Comparison of ENCODE assay signal across 28 mouse cellular contexts in the genomic region with DNA sequence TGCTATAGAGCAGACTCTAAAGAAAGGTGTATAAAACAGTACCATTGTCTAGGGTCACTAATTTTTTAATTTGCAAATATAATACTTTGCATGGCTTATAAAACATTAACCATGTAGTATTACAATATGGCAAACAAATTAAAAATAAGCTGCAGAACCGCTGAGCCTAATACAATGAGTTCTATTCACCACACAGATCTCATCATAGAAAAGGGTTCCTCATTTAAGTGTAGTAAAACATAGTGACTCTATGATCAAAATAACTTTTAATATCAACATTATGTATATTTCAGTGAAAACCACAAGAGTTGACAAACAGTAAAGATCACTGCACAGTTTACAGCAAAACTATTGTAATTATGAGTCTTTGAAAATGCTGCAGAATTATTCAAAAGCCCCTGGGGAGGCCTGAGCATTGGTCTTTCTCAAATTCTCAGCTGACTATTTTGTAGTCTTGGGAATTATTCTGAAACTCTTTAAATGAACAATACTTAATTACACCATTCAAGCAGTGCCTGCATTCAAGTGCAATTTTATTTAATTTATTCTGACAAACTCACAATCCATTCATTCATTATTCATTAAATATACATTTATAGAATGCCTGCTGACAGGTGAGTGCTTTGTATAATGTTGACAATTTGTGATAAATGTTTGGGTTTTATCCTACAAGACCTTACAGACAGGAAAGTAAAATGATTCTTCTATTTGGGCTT.
A peak's percentile ranks its signal among the peaks of the same experiment; 100 is the strongest.
DNase-seq lines count a peak whose midpoint lies in the region; ATAC-seq lines count a peak whose summit lies in the region.
"Had no signal": no experiment of that assay in that cellular context is flagged by ENCODE, and none has a peak within 500 bp of the region (broad histone marks: within the 10 kb centered on the region; RNA-seq: fewer than 3 reads in every experiment).

No protein-coding gene starts in this region.

- H3K27ac ChIP-seq in forebrain, embryonic 11.5 days (ENCODE audit: low read depth, low read length) = no peak overlapping the region
- no peak overlapping the region for H3K27ac ChIP-seq in forebrain, embryonic 10.5 days
- H3K27ac ChIP-seq in forebrain, embryonic 15.5 days (replicated peaks) = no peak overlapping the region
- no peak overlapping the region for H3K27ac ChIP-seq in heart, embryonic 10.5 days
- no peak overlapping the region for H3K27ac ChIP-seq in heart, embryonic 12.5 days (ENCODE audit: poor library complexity, severe bottlenecking)
- no peak overlapping the region for H3K27ac ChIP-seq in liver, embryonic 12.5 days
- H3K27ac ChIP-seq: embryonic facial prominence, embryonic 12.5 days; embryonic facial prominence, embryonic 15.5 days; heart, adult 2 months; heart, embryonic 15.5 days; hindbrain, embryonic 10.5 days; hindbrain, embryonic 13.5 days; hindbrain, postnatal 0 days had no signal

- no peak overlapping the region for H3K4me2 ChIP-seq in forebrain, embryonic 11.5 days (ENCODE audit: low read depth, low read length, severe bottlenecking)
- H3K4me2 ChIP-seq in forebrain, embryonic 15.5 days (replicated peaks) = no peak overlapping the region
- no peak overlapping the region for H3K4me2 ChIP-seq in heart, embryonic 12.5 days
- no peak overlapping the region for H3K4me2 ChIP-seq in liver, embryonic 12.5 days
- H3K4me2 ChIP-seq: embryonic facial prominence, embryonic 12.5 days; embryonic facial prominence, embryonic 15.5 days; heart, embryonic 11.5 days; heart, embryonic 15.5 days; hindbrain, embryonic 13.5 days had no signal

- no peak overlapping the region for H3K9ac ChIP-seq in forebrain, embryonic 11.5 days (ENCODE audit: low read length)
- no peak overlapping the region for H3K9ac ChIP-seq in forebrain, embryonic 15.5 days (replicated peaks)
- H3K9ac ChIP-seq in heart, embryonic 12.5 days = no peak overlapping the region
- no peak overlapping the region for H3K9ac ChIP-seq in liver, embryonic 12.5 days
- H3K9ac ChIP-seq: embryonic facial prominence, embryonic 12.5 days; embryonic facial prominence, embryonic 15.5 days; heart, embryonic 15.5 days; hindbrain, embryonic 13.5 days had no signal

- DNase-seq in forebrain, embryonic 11.5 days (ENCODE audit: low spot score) = no peak
- DNase-seq in forebrain, embryonic 10.5 days (ENCODE audit: extremely low spot score, low spot score) = no peak
- peak; percentile 57 for DNase-seq in retina, embryonic 14.5 days (ENCODE audit: low spot score)
- no peak for DNase-seq in heart, embryonic 10.5 days (ENCODE audit: low spot score)
- DNase-seq: adrenal gland, postnatal 10 days; adrenal gland, postnatal 36 days; cerebellum, adult 11 months; cerebellum, adult 2 months; cerebellum, adult 9-11 months; cerebellum, postnatal 25 days; gastrocnemius, postnatal 10 days; gastrocnemius, postnatal 36 days; heart, adult 2 months; heart, postnatal 10 days; heart, postnatal 36 days had no signal

- no peaks in the 10 kb centered on the region for H3K27me3 ChIP-seq in forebrain, embryonic 11.5 days (ENCODE audit: control insufficient read depth, insufficient read depth, low read length)
- H3K27me3 ChIP-seq in forebrain, embryonic 10.5 days (ENCODE audit: poor library complexity, severe bottlenecking) = no peaks in the 10 kb centered on the region
- no peaks in the 10 kb centered on the region for H3K27me3 ChIP-seq in forebrain, embryonic 15.5 days
- no peaks in the 10 kb centered on the region for H3K27me3 ChIP-seq in heart, embryonic 10.5 days (ENCODE audit: insufficient read depth, poor library complexity, severe bottlenecking)
- H3K27me3 ChIP-seq in heart, embryonic 12.5 days (replicated peaks) = no peaks in the 10 kb centered on the region
- no peaks in the 10 kb centered on the region for H3K27me3 ChIP-seq in liver, embryonic 12.5 days (replicated peaks)
- H3K27me3 ChIP-seq: embryonic facial prominence, embryonic 12.5 days; embryonic facial prominence, embryonic 15.5 days; heart, embryonic 15.5 days; hindbrain, embryonic 13.5 days had no signal

- peak; percentile 46; the same call in 1 of the 2 replicates for ATAC-seq in forebrain, embryonic 11.5 days (replicated peaks; ENCODE audit: low FRiP score)
- peak; percentile 75 for ATAC-seq in forebrain, embryonic 15.5 days (replicated peaks)
- ATAC-seq in heart, embryonic 12.5 days (ENCODE audit: insufficient number of reproducible peaks, low FRiP score) = no peak
- ATAC-seq in liver, embryonic 12.5 days = no peak
- ATAC-seq: activated CD4-positive, CD25-positive, alpha-beta regulatory T cell, adult 4 months; hindbrain, postnatal 0 days; inflammation-experienced regulatory T-cells, adult 6 months; intestine, embryonic 16.5 days had no signal

- no peaks in the 10 kb centered on the region for H3K4me1 ChIP-seq in forebrain, embryonic 11.5 days (replicated peaks; ENCODE audit: control insufficient read depth, insufficient read depth, low read length)
- 0 out of 2 replicates have a peak, but pooled peaks cover 6% of the 10 kb centered on the region for H3K4me1 ChIP-seq in forebrain, embryonic 10.5 days
- H3K4me1 ChIP-seq in forebrain, embryonic 15.5 days = 0 out of 2 replicates have a peak, but pooled peaks cover 3% of the 10 kb centered on the region
- no peaks in the 10 kb centered on the region for H3K4me1 ChIP-seq in heart, embryonic 10.5 days
- H3K4me1 ChIP-seq in heart, embryonic 12.5 days (replicated peaks) = no peaks in the 10 kb centered on the region
- no peaks in the 10 kb centered on the region for H3K4me1 ChIP-seq in liver, embryonic 12.5 days
- H3K4me1 ChIP-seq: embryonic facial prominence, embryonic 12.5 days; embryonic facial prominence, embryonic 15.5 days; heart, embryonic 15.5 days; hindbrain, embryonic 10.5 days; hindbrain, embryonic 13.5 days had no signal

- no peaks in the 10 kb centered on the region for H3K36me3 ChIP-seq in forebrain, embryonic 11.5 days (ENCODE audit: control insufficient read depth, insufficient read depth, low read length)
- H3K36me3 ChIP-seq in forebrain, embryonic 10.5 days (replicated peaks) = no peaks in the 10 kb centered on the region
- H3K36me3 ChIP-seq in forebrain, embryonic 15.5 days = no peaks in the 10 kb centered on the region
- H3K36me3 ChIP-seq in heart, embryonic 10.5 days = no peaks in the 10 kb centered on the region
- no peaks in the 10 kb centered on the region for H3K36me3 ChIP-seq in heart, embryonic 12.5 days
- no peaks in the 10 kb centered on the region for H3K36me3 ChIP-seq in liver, embryonic 12.5 days
- H3K36me3 ChIP-seq: embryonic facial prominence, embryonic 12.5 days; embryonic facial prominence, embryonic 15.5 days; heart, embryonic 15.5 days; hindbrain, embryonic 10.5 days; hindbrain, embryonic 13.5 days had no signal

- H3K9me3 ChIP-seq in forebrain, embryonic 11.5 days (ENCODE audit: control insufficient read depth, low read length) = no peaks in the 10 kb centered on the region
- no peaks in the 10 kb centered on the region for H3K9me3 ChIP-seq in forebrain, embryonic 10.5 days
- no peaks in the 10 kb centered on the region for H3K9me3 ChIP-seq in forebrain, embryonic 15.5 days
- H3K9me3 ChIP-seq in heart, embryonic 10.5 days = no peaks in the 10 kb centered on the region
- H3K9me3 ChIP-seq in heart, embryonic 12.5 days (replicated peaks) = no peaks in the 10 kb centered on the region
- H3K9me3 ChIP-seq in liver, embryonic 12.5 days (replicated peaks) = no peaks in the 10 kb centered on the region
- H3K9me3 ChIP-seq: embryonic facial prominence, embryonic 12.5 days; embryonic facial prominence, embryonic 15.5 days; heart, embryonic 15.5 days; hindbrain, embryonic 10.5 days; hindbrain, embryonic 13.5 days had no signal

- 80% methylated on average over 1 of the region's 1 CpGs for WGBS in forebrain, embryonic 11.5 days
- 80% methylated on average over 1 of the region's 1 CpGs for WGBS in forebrain, embryonic 10.5 days
- WGBS in forebrain, embryonic 15.5 days = 51% methylated on average over 1 of the region's 1 CpGs
- 81% methylated on average over 1 of the region's 1 CpGs for WGBS in heart, embryonic 10.5 days
- WGBS in heart, embryonic 12.5 days = 75% methylated on average over 1 of the region's 1 CpGs
- WGBS in liver, embryonic 12.5 days (ENCODE audit: insufficient replicate concordance) = 53% methylated on average over 1 of the region's 1 CpGs

- no peak overlapping the region for H3K4me3 ChIP-seq in forebrain, embryonic 11.5 days (ENCODE audit: low read depth, low read length)
- no peak overlapping the region for H3K4me3 ChIP-seq in forebrain, embryonic 10.5 days
- no peak overlapping the region for H3K4me3 ChIP-seq in forebrain, embryonic 15.5 days
- no peak overlapping the region for H3K4me3 ChIP-seq in heart, embryonic 10.5 days
- H3K4me3 ChIP-seq in heart, embryonic 12.5 days = no peak overlapping the region
- no peak overlapping the region for H3K4me3 ChIP-seq in liver, embryonic 12.5 days
- H3K4me3 ChIP-seq: embryonic facial prominence, embryonic 12.5 days; embryonic facial prominence, embryonic 15.5 days; heart, adult 2 months; heart, embryonic 15.5 days; hindbrain, embryonic 10.5 days; hindbrain, embryonic 13.5 days had no signal

Comparison
In these comparisons a context has a peak if more than half of its experiments do, and no peak if none do; other contexts are left out.
1. ATAC-seq: peak in forebrain, embryonic 11.5 days (single experiment) and forebrain, embryonic 15.5 days (single experiment); none in heart, embryonic 12.5 days (single experiment) and liver, embryonic 12.5 days (single experiment).